Mouse (Mus musculus) heart, embryonic 15.5 days (tissue): ENCODE measurements around the gene Pip4k2b. TPM values are rescaled to one million over a fixed set of nuclear protein-coding genes. Genes with fewer than 3 reads are reported as not detected.
A peak's percentile ranks its signal among the peaks of the same experiment; 100 is the strongest.

Experiments used
- ATAC-seq: fragments of 200-750 bp; cut with Nextera tagmentation; replicated peaks from 2 replicates; pipeline ENCODE4 v1.8.0; 2017; ENCODE audit warnings: low read depth, moderate TSS enrichment; ENCODE audit not compliant: insufficient number of reproducible peaks, insufficient read depth, low FRiP score
- H3K27ac ChIP-seq: fragments of 300-500 bp; sonication (generic); 2 replicates; pipeline ENCODE4 v1.5.1; 2015; ENCODE audit warnings: mild to moderate bottlenecking, inconsistent platforms
- H3K27me3 ChIP-seq: fragments of 300-500 bp; sonication (generic); 2 replicates; pipeline ENCODE4 v1.6.1; 2015; ENCODE audit warnings: inconsistent platforms
- H3K36me3 ChIP-seq: fragments of 300-500 bp; sonication (generic); 2 replicates; pipeline ENCODE4 v1.6.1; 2015; ENCODE audit warnings: mild to moderate bottlenecking, inconsistent platforms
- H3K4me1 ChIP-seq: fragments of 300-500 bp; sonication (generic); replicated peaks from 2 replicates; pipeline ENCODE4 v1.6.1; 2015; ENCODE audit warnings: inconsistent platforms
- H3K4me2 ChIP-seq: fragments of 300-500 bp; sonication (generic); 2 replicates; pipeline ENCODE4 v1.6.1; 2015; ENCODE audit warnings: inconsistent platforms, mild to moderate bottlenecking, moderate library complexity
- H3K4me3 ChIP-seq: fragments of 300-500 bp; sonication (generic); 2 replicates; pipeline ENCODE4 v1.5.1; 2015; ENCODE audit warnings: mild to moderate bottlenecking, inconsistent platforms
- H3K9ac ChIP-seq: fragments of 300-500 bp; sonication (generic); 2 replicates; pipeline ENCODE4 v1.6.1; 2015; ENCODE audit warnings: mild to moderate bottlenecking, inconsistent platforms
- H3K9me3 ChIP-seq: fragments of 300-500 bp; sonication (generic); replicated peaks from 2 replicates; pipeline ENCODE4 v1.6.1; 2016; ENCODE audit warnings: inconsistent platforms
- WGBS: fragments of 180-500 bp; shearing (Covaris S2); methylation state at CpG from one replicate; pipeline ENCODE4 v1.1.7; 2015; ENCODE audit warnings: mixed read lengths; 5-methylcytosine and 5-hydroxymethylcytosine counted together
- polyA plus RNA-seq: library from polyadenylated mRNA; unstranded; fragments of >200 nt; fragmentation: Nextera tagmentation; extraction: Ambion mirVana; gene quantifications from 2 replicates; pipeline ENCODE4 v1.2.1, GENCODE M21; 2015

Pip4k2b gene
- polyA plus RNA-seq, 1 experiment from 2014 or later = 0.82 TPM

- Histone ChIP-seq H3K27me3 (no peaks in the 10 kb centered on the region), H3K27ac (peak overlapping the region; percentile 100), H3K36me3 (no peaks in the 10 kb centered on the region), H3K9ac (peak overlapping the region; percentile 96), H3K9me3 (no peaks in the 10 kb centered on the region), H3K4me3 (peak overlapping the region; percentile 86), H3K4me2 (peak overlapping the region; percentile 98), H3K4me1 (peaks cover 62% of the 10 kb centered on the region)
- WGBS = under 1% methylated on average over 59 of the region's 63 CpGs
- peak; percentile 7; the same call in 1 of the 2 replicates for ATAC-seq
Observed at GRCm38 (mm10) chr11:97698741-97699611, 45.5 kb downstream of the Pip4k2b start.

GRCm38 (mm10) chr11:97697891-97698529 lies 46.5 kb downstream of the Pip4k2b start:
- H3K4me1 ChIP-seq = peaks cover 59% of the 10 kb centered on the region
- peak overlapping the region; percentile 100 for H3K27ac ChIP-seq
- peak overlapping the region; percentile 86 for H3K4me3 ChIP-seq
- no peaks in the 10 kb centered on the region for H3K9me3 ChIP-seq
- no peaks in the 10 kb centered on the region for H3K36me3 ChIP-seq
- peak overlapping the region; percentile 96 for H3K9ac ChIP-seq
- peak overlapping the region; percentile 98 for H3K4me2 ChIP-seq
- no peak for ATAC-seq
- H3K27me3 ChIP-seq = no peaks in the 10 kb centered on the region
- 4% methylated on average over 14 of the region's 14 CpGs for WGBS

DNA sequence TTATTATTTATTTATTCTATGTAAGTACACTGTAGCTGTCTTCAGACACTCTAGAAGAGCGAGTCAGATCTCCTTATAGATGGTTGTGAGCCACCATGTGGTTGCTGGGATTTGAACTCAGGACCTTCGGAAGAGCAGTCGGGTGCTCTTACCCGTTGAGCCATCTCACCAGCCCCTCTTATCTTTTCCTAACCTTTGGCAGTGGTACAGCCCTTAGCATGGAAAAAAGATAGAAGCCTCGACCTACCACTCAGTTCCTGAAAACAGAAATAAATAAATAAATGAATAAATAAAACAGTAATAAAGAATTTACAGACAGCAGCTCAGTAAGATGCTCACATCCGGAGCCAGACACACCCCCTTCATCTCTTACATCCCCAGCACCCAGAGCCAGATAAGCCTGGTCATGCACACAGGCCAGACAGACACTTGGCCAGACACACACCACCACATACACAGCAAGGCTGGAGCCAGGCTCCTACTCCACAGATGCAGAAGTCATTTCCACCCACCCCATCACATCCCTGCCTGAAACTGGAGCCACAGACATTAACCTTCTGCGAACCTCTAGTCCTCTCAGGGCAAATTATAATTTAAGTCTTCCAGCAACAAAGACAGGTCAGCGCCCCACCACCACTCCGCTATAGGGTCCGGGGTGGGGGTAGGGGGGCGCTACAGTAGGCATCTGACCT lies 47.2 kb downstream of the Pip4k2b start:
- Histone ChIP-seq H3K4me1 (peaks cover 59% of the 10 kb centered on the region), H3K27me3 (no peaks in the 10 kb centered on the region), H3K9me3 (no peaks in the 10 kb centered on the region), H3K27ac (peak overlapping the region; percentile 100), H3K4me2 (peak overlapping the region; percentile 98), H3K9ac (peak overlapping the region; percentile 96), H3K36me3 (peaks cover 6% of the 10 kb centered on the region), H3K4me3 (peak overlapping the region; percentile 86)
- ATAC-seq = no peak
- 44% methylated on average over 11 of the region's 11 CpGs for WGBS

DNA sequence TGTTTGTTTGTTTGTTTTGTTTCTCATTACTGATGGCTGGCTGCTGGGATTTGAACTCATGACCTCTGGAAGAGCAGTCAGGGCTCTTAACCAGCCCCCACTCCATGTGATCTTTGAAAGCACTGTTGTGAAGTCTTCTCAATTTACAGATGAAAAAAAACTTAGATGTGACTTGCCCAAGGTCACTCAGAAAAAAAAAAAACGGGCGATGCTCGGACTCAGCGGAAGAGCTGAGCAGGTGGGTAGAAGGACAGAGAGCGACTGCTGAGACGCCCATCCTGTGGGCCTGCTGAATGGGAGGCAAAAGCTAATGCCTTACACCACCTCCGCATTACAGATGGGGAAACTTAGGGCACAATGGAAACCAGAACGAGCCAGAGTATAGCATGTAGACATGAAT lies 47.8 kb downstream of the Pip4k2b start:
- Histone ChIP-seq H3K27me3 (no peaks in the 10 kb centered on the region), H3K9ac (no peak overlapping the region), H3K36me3 (peaks cover 10% of the 10 kb centered on the region), H3K4me1 (peaks cover 53% of the 10 kb centered on the region), H3K9me3 (no peaks in the 10 kb centered on the region), H3K4me3 (no peak overlapping the region), H3K27ac (peak overlapping the region; percentile 84; the same call in 1 of the 2 replicates), H3K4me2 (0 out of 2 replicates have a peak overlapping the region, but pooled peaks have one; percentile 98)
- 85% methylated on average over 8 of the region's 8 CpGs for WGBS
- no peak for ATAC-seq

DNA sequence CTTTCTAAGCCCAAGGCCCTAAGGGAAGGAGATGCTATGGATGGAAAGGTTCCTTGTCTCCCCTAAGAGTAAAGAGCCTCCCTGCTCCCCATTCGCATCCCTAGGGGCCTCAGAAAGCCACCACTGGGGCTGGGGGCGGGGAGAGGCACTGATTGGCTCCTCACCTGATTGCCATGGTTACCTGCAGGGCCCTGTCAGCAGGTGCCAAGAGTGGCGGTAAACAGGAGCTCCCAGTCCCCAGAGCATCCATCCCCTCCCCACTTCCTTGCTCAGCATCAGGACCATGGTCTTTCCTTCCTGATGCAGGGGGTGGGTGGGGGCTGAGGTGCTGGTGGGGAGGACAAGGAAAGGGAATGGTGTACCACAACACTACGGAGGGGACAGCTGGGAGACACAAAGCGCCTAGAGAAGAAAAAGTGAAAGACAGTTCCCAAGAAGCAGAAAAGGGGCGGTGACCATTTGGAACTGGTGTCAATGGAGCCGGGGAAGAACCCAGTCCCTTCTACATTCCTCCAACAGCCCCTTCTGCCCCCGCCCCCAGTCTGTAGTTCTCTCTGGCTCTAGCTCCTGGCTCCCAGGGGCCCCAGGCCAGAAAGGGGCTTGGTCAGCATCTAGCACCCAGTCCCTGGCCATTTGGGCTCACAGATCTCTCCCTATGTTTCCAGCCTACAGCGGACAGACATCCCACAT lies 48.6 kb downstream of the Pip4k2b start:
- Histone ChIP-seq H3K4me2 (peak overlapping the region; percentile 39), H3K27me3 (no peaks in the 10 kb centered on the region), H3K4me3 (peak overlapping the region; percentile 6; the same call in 1 of the 2 replicates), H3K36me3 (peaks cover 18% of the 10 kb centered on the region), H3K9me3 (no peaks in the 10 kb centered on the region), H3K4me1 (peaks cover 45% of the 10 kb centered on the region), H3K27ac (peak overlapping the region; percentile 84), H3K9ac (peak overlapping the region; percentile 21; the same call in 1 of the 2 replicates)
- WGBS = 61% methylated on average over 9 of the region's 9 CpGs
- ATAC-seq = no peak

DNA sequence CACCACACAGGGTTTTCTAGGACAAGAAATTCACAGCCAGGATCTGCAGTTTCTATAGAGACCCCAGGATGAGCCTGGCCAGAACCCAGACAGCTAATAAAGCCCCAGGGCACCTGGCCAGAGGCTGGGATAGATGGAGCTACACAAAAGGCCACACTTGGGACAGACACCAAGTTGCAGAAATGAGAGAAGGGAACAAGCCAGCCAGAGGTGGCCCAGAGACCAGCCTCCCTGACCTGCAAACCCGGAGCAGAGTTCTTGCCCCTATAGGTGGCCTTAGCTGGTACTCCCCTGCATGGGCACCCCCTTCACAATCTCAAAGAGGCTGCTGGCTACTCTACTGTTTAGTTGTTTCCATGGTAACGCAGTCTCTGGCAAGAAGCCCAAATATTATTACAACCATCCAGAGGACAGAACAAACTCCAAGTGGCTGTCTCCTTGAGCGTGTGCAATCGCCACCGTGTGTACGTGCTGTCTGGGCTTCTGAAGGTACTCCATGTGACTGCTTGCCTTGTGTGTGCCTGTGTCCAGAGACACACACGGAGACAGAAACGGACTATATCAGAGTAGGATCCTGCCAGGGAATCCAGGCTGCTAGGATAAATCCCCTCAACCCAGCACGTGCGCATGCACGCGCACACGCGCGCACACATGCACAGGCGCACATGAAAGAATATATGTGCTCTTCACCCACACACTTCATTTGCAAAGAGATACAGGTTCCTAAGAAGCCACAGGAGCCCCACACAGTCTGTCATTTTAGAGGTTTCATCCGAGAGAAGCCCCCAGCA lies 49.4 kb downstream of the Pip4k2b start:
- peak overlapping the region; percentile 21 for H3K9ac ChIP-seq
- H3K27me3 ChIP-seq = no peaks in the 10 kb centered on the region
- peaks cover 26% of the 10 kb centered on the region for H3K36me3 ChIP-seq
- H3K4me2 ChIP-seq = peak overlapping the region; percentile 39
- H3K4me3 ChIP-seq = peak overlapping the region; percentile 6; the same call in 1 of the 2 replicates
- peak; percentile 35 for ATAC-seq
- no peaks in the 10 kb centered on the region for H3K9me3 ChIP-seq
- peak overlapping the region; percentile 84 for H3K27ac ChIP-seq
- peaks cover 44% of the 10 kb centered on the region for H3K4me1 ChIP-seq
- 52% methylated on average over 17 of the region's 17 CpGs for WGBS

- peak overlapping the region; percentile 8; the same call in 1 of the 2 replicates for H3K9ac ChIP-seq
- H3K27me3 ChIP-seq = no peaks in the 10 kb centered on the region
- H3K4me3 ChIP-seq = no peak overlapping the region
- H3K4me1 ChIP-seq = peaks cover 44% of the 10 kb centered on the region
- no peaks in the 10 kb centered on the region for H3K9me3 ChIP-seq
- no peak for ATAC-seq
- peak overlapping the region; percentile 39 for H3K4me2 ChIP-seq
- WGBS = 85% methylated on average over 4 of the region's 4 CpGs
- peaks cover 30% of the 10 kb centered on the region for H3K36me3 ChIP-seq
- H3K27ac ChIP-seq = peak overlapping the region; percentile 84
Observed at GRCm38 (mm10) chr11:97694435-97694834, 50.1 kb downstream of the Pip4k2b start.

DNA sequence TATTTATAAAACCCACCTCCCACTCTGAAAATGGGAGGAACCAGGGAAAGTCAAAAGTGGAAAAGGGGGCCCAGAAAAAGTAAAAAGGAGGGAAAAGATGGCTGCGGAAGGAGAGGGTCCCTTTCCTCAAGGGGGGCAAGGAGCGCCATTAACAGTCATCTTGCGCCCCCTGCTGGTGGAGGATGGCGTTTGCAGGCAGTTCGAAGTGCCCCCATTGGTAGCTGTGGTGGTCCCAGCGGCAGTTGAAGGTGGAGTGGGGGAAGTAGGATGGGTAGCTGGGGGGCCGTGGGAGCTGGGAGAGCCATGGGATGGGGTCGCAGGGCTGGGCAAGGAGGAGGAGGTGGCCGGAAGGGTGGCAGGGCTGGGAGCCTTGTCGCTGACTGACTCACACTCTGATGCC lies 54.6 kb downstream of the Pip4k2b start:
- Histone ChIP-seq H3K9ac (no peak overlapping the region), H3K4me1 (peaks cover 31% of the 10 kb centered on the region), H3K36me3 (peaks cover 39% of the 10 kb centered on the region), H3K4me3 (no peak overlapping the region), H3K9me3 (no peaks in the 10 kb centered on the region), H3K27ac (no peak overlapping the region), H3K4me2 (no peak overlapping the region), H3K27me3 (no peaks in the 10 kb centered on the region)
- ATAC-seq = no peak
- WGBS = 30% methylated on average over 10 of the region's 10 CpGs

DNA sequence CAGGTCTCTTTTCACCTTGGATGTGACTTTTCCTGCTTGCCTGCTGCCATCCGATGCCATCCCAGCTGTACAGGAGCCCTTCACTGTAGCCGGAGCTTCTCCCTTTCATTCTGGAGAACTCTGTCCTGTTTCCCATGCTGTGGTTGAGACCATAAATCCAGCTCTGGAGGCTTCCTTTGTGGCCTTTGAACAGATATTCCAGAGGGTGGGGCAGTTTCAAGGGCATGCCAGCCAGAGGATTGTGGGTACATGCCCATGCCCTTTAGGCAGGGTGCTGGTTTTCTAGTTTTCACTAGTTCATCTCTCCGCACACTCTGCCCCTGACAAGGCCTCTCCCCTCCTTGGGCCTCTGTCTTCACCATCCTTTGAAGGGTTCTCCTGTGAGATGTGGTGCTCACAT lies 57.4 kb downstream of the Pip4k2b start:
- Histone ChIP-seq H3K9me3 (no peaks in the 10 kb centered on the region), H3K27me3 (no peaks in the 10 kb centered on the region), H3K9ac (peak overlapping the region; percentile 44; the same call in 1 of the 2 replicates), H3K27ac (no peak overlapping the region), H3K4me3 (0 out of 2 replicates have a peak overlapping the region, but pooled peaks have one; percentile 46), H3K4me2 (peak overlapping the region; percentile 79), H3K4me1 (peaks cover 32% of the 10 kb centered on the region), H3K36me3 (peaks cover 39% of the 10 kb centered on the region)
- 79% methylated on average over 3 of the region's 3 CpGs for WGBS
- no peak for ATAC-seq

DNA sequence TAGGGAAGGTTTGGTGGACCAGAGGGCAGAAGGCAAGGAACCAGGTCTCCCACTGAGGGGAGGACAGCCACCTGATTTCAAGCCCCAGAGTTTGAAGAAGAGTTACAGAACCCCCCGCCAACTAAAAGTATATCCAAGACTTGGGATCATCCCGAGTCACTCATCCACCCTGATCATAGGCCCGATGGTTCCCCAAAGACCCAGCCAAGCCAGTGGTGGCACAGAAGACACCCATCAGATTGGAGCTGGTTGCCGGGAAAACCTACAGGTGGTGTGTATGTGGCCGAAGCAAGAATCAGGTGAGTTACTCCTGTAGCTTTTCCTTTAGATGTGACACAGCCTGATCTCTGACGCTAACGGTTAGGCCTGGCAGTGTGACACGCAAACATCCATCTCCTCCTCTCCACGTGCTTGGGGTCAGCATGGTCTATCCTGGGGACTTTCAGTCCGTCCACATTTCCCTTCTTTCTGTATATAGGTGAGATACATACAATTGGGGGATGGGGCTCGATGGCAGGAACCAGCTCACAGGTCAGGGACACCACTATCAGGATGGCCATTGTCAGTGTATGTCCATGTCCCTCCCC lies 58.1 kb downstream of the Pip4k2b start:
- peaks cover 32% of the 10 kb centered on the region for H3K4me1 ChIP-seq
- no peaks in the 10 kb centered on the region for H3K9me3 ChIP-seq
- peak overlapping the region; percentile 46 for H3K4me3 ChIP-seq
- H3K9ac ChIP-seq = peak overlapping the region; percentile 44
- peak overlapping the region; percentile 79 for H3K4me2 ChIP-seq
- no peaks in the 10 kb centered on the region for H3K27me3 ChIP-seq
- peaks cover 39% of the 10 kb centered on the region for H3K36me3 ChIP-seq
- ATAC-seq = no peak
- peak overlapping the region; percentile 57; the same call in 1 of the 2 replicates for H3K27ac ChIP-seq
- WGBS = 65% methylated on average over 11 of the region's 11 CpGs
